Mouse (Mus musculus) kidney, adult 2 months (tissue): ENCODE measurements around the gene Nmur1. TPM values are rescaled to one million over a fixed set of nuclear protein-coding genes. Genes with fewer than 3 reads are reported as not detected.
A peak's percentile ranks its signal among the peaks of the same experiment; 100 is the strongest.

Experiments used
- DNase-seq: peaks from one replicate; pipeline ENCODE4 v3.0.0; 2021
- H3K27ac ChIP-seq: fragments of 200-500 bp; 2 replicates; pipeline ENCODE4 v1.5.1; 2012; ENCODE audit warnings: low read depth, low read length, control low read depth, inconsistent platforms; ENCODE audit not compliant: insufficient read depth
- H3K27me3 ChIP-seq: fragments of 200-500 bp; replicated peaks from 2 replicates; pipeline ENCODE4 v1.6.1; 2012; ENCODE audit warnings: mild to moderate bottlenecking, moderate library complexity, low read length, inconsistent platforms; ENCODE audit not compliant: control insufficient read depth, insufficient read depth
- H3K36me3 ChIP-seq: fragments of 200-500 bp; 2 replicates; pipeline ENCODE4 v1.6.1; 2012; ENCODE audit warnings: mild to moderate bottlenecking, moderate library complexity, low read length, inconsistent platforms; ENCODE audit not compliant: control insufficient read depth, insufficient read depth
- H3K4me1 ChIP-seq: fragments of 200-500 bp; 2 replicates; pipeline ENCODE4 v1.6.1; 2011; ENCODE audit warnings: low read length; ENCODE audit not compliant: control insufficient read depth, insufficient read depth
- H3K4me3 ChIP-seq: fragments of 200-500 bp; 2 replicates; pipeline ENCODE4 v1.5.1; 2011; ENCODE audit warnings: mild to moderate bottlenecking, low read depth, low read length, control low read depth; ENCODE audit not compliant: insufficient read depth
- CTCF ChIP-seq: fragments of 200-500 bp; conservative IDR thresholded peaks from 2 replicates; pipeline ENCODE4 v1.5.1; 2011; ENCODE audit warnings: low read depth, mild to moderate bottlenecking, control low read depth, low read length, moderate library complexity, mixed read lengths; ENCODE audit not compliant: insufficient read depth, insufficient read length
- POLR2A ChIP-seq: fragments of 200-500 bp; IDR thresholded peaks from one replicate; pipeline ENCODE4 v1.6.1; 2011; ENCODE audit warnings: low read depth, low read length, control low read depth
- WGBS: fragments of 180-500 bp; shearing (Covaris S2); methylation state at CpG from one replicate; pipeline ENCODE4 v1.1.7; 2018; 5-methylcytosine and 5-hydroxymethylcytosine counted together
- polyA plus RNA-seq: library from polyadenylated mRNA; depleted of rRNA; stranded (reverse); fragments of >200 nt; gene quantifications from 2 replicates; pipeline ENCODE4 v1.2.3, GENCODE M21; 2012

Nmur1 gene
- polyA plus RNA-seq, 1 experiment = 0.23 TPM

- WGBS = under 1% methylated on average over 102 of the region's 102 CpGs
These were observed 66.9 kb downstream of the Nmur1 start, which contains the start of gene Ncl for GRCm38 (mm10) chr1:86358906-86359797. Gene Ncl (minus strand): TSS chr1:86359400.

GRCm38 (mm10) chr1:86358229-86358905, 67.7 kb downstream of the Nmur1 start:
- TF ChIP-seq POLR2A = no peak
- no peak for TF ChIP-seq CTCF
- DNase-seq = no peak
- no peaks in the 10 kb centered on the region for H3K27me3 ChIP-seq
- peak overlapping the region; percentile 73 for H3K4me3 ChIP-seq
- peak overlapping the region; percentile 95 for H3K27ac ChIP-seq
- H3K4me1 ChIP-seq = peaks cover 3% of the 10 kb centered on the region; the same call in 1 of the 2 replicates
- under 1% methylated on average over 41 of the region's 41 CpGs for WGBS
- H3K36me3 ChIP-seq = peaks cover 21% of the 10 kb centered on the region

More at GRCm38 (mm10) chr1:86358906-86359797, 66.9 kb downstream of the Nmur1 start, which contains the start of gene Ncl:
- H3K4me3 ChIP-seq = peak within 1 kb of the TSS; percentile 73
- peaks cover 14% of the 10 kb centered on the region for H3K36me3 ChIP-seq
- peak; percentile 99 for DNase-seq
- H3K27me3 ChIP-seq = no peaks in the 10 kb centered on the region
- H3K4me1 ChIP-seq = peaks cover 3% of the 10 kb centered on the region; the same call in 1 of the 2 replicates
- TF ChIP-seq POLR2A = peak; percentile 99
- no peak for TF ChIP-seq CTCF
- H3K27ac ChIP-seq = peak within 1 kb of the TSS; percentile 95

- TF ChIP-seq CTCF = no peak
- no peak for TF ChIP-seq POLR2A
- Histone ChIP-seq H3K36me3 (peaks cover 38% of the 10 kb centered on the region), H3K27ac (no peak overlapping the region), H3K4me3 (no peak overlapping the region), H3K27me3 (no peaks in the 10 kb centered on the region), H3K4me1 (peaks cover 5% of the 10 kb centered on the region; the same call in 1 of the 2 replicates)
- DNase-seq = no peak
- whole genome bisulfite sequencing = 87% methylated on average over 2 of the region's 2 CpGs
These were observed 71.8 kb downstream of the Nmur1 start for GRCm38 (mm10) chr1:86354186-86354585.

GRCm38 (mm10) chr1:86350576-86350975, 75.5 kb downstream of the Nmur1 start:
- WGBS = 85% methylated on average over 8 of the region's 8 CpGs
- no peak overlapping the region for H3K4me3 ChIP-seq
- DNase-seq = no peak
- peaks cover 33% of the 10 kb centered on the region for H3K36me3 ChIP-seq
- no peaks in the 10 kb centered on the region for H3K27me3 ChIP-seq
- TF ChIP-seq POLR2A (no peak), CTCF (no peak)
- H3K27ac ChIP-seq = no peak overlapping the region
- peaks cover 5% of the 10 kb centered on the region; the same call in 1 of the 2 replicates for H3K4me1 ChIP-seq

GRCm38 (mm10) chr1:86349696-86350095, 76.3 kb downstream of the Nmur1 start:
- H3K27me3 ChIP-seq = no peaks in the 10 kb centered on the region
- no peak overlapping the region for H3K27ac ChIP-seq
- no peak overlapping the region for H3K4me3 ChIP-seq
- 87% methylated on average over 1 of the region's 1 CpGs for WGBS
- no peak for DNase-seq
- H3K36me3 ChIP-seq = peaks cover 31% of the 10 kb centered on the region
- no peak for TF ChIP-seq CTCF
- no peak for TF ChIP-seq POLR2A
- H3K4me1 ChIP-seq = peaks cover 5% of the 10 kb centered on the region; the same call in 1 of the 2 replicates

- DNase-seq = no peak
- H3K36me3 ChIP-seq = peaks cover 27% of the 10 kb centered on the region
These were observed 76.8 kb downstream of the Nmur1 start for GRCm38 (mm10) chr1:86349201-86349600.

More at GRCm38 (mm10) chr1:86349201-86349600, 76.8 kb downstream of the Nmur1 start:
- 74% methylated on average over 3 of the region's 3 CpGs for WGBS
- Histone ChIP-seq H3K4me1 (peaks cover 5% of the 10 kb centered on the region; the same call in 1 of the 2 replicates), H3K27me3 (no peaks in the 10 kb centered on the region), H3K27ac (no peak overlapping the region), H3K4me3 (no peak overlapping the region)
- no peak for TF ChIP-seq POLR2A
- no peak for TF ChIP-seq CTCF
